Mouse (Mus musculus) midbrain, embryonic 16.5 days (tissue): ENCODE measurements around the gene Trrap. TPM values are rescaled to one million over a fixed set of nuclear protein-coding genes. Genes with fewer than 3 reads are reported as not detected.
A peak's percentile ranks its signal among the peaks of the same experiment; 100 is the strongest.
"Not testable (repeated sequence)": the region's sequence is repeated elsewhere in the genome, so short reads cannot be mapped to it uniquely, and the experiment has no call there.

Experiments used
- ATAC-seq: fragments of 200-750 bp; cut with Nextera tagmentation; 2 replicates; pipeline ENCODE4 v1.8.0; 2017; ENCODE audit warnings: moderate TSS enrichment
- H3K27ac ChIP-seq: fragments of 300-500 bp; sonication (generic); 2 replicates; pipeline ENCODE4 v1.5.1; 2014; ENCODE audit warnings: mild to moderate bottlenecking, low read length, mixed read lengths
- H3K27me3 ChIP-seq: fragments of 300-500 bp; sonication (generic); 2 replicates; pipeline ENCODE4 v1.6.1; 2014; ENCODE audit warnings: low read depth, low read length, mixed read lengths; ENCODE audit not compliant: control insufficient read depth, insufficient read depth
- H3K36me3 ChIP-seq: fragments of 300-500 bp; sonication (generic); 2 replicates; pipeline ENCODE4 v1.6.1; 2014; ENCODE audit warnings: mild to moderate bottlenecking, low read length, moderate library complexity, mixed read lengths; ENCODE audit not compliant: control insufficient read depth, insufficient read depth
- H3K4me1 ChIP-seq: fragments of 300-500 bp; sonication (generic); 2 replicates; pipeline ENCODE4 v1.6.1; 2014; ENCODE audit warnings: mild to moderate bottlenecking, low read length, mixed read lengths; ENCODE audit not compliant: control insufficient read depth, insufficient read depth
- H3K4me2 ChIP-seq: fragments of 300-500 bp; sonication (generic); 2 replicates; pipeline ENCODE4 v1.6.1; 2014; ENCODE audit warnings: mild to moderate bottlenecking, low read length, mixed read lengths
- H3K4me3 ChIP-seq: fragments of 300-500 bp; sonication (generic); 2 replicates; pipeline ENCODE4 v1.5.1; 2014; ENCODE audit warnings: low read depth, mild to moderate bottlenecking, low read length, moderate library complexity, mixed read lengths
- H3K9ac ChIP-seq: fragments of 300-500 bp; sonication (generic); 2 replicates; pipeline ENCODE4 v1.6.1; 2014; ENCODE audit warnings: low read depth, low read length, mixed read lengths
- H3K9me3 ChIP-seq: fragments of 300-500 bp; sonication (generic); replicated peaks from 2 replicates; pipeline ENCODE4 v1.6.1; 2014; ENCODE audit warnings: mild to moderate bottlenecking, low read length, mixed read lengths; ENCODE audit not compliant: control insufficient read depth, poor library complexity, severe bottlenecking
- WGBS: fragments of 180-500 bp; shearing (Covaris S2); extraction: QIAGEN DNeasy Blood & Tissue Kit; methylation state at CpG from one replicate; pipeline ENCODE4 v1.1.7; 2014; 5-methylcytosine and 5-hydroxymethylcytosine counted together
- polyA plus RNA-seq: library from polyadenylated mRNA; unstranded; fragments of >200 nt; fragmentation: Nextera tagmentation; extraction: Ambion mirVana; gene quantifications from 2 replicates; pipeline ENCODE4 v1.2.1, GENCODE M21; 2015

Trrap gene
- 71.4 and 77.7 TPM in 2 replicates for polyA plus RNA-seq

- WGBS, result 85% methylated on average over 12 of the region's 15 CpGs
- Histone ChIP-seq H3K4me1 (peaks cover 14% of the 10 kb centered on the region), H3K27ac (peak within 1 kb of the TSS; percentile 99), H3K4me2 (peak within 1 kb of the TSS; percentile 85), H3K4me3 (peak within 1 kb of the TSS; percentile 82), H3K9ac (peak within 1 kb of the TSS; percentile 92)
- not testable (repeated sequence) for H3K9me3 ChIP-seq, H3K27me3 ChIP-seq, ATAC-seq, H3K36me3 ChIP-seq
Observed at GRCm38 (mm10) chr5:144767106-144767798, at the start of gene Trrap. Trrap (plus strand) TSS chr5:144767732.

- Histone ChIP-seq H3K27me3 (no peaks in the 10 kb centered on the region), H3K4me3 (no peak overlapping the region), H3K9ac (no peak overlapping the region), H3K4me2 (no peak overlapping the region), H3K36me3 (no peaks in the 10 kb centered on the region), H3K4me1 (no peaks in the 10 kb centered on the region), H3K27ac (0 out of 2 replicates have a peak overlapping the region, but pooled peaks have one; percentile 26), H3K9me3 (no peaks in the 10 kb centered on the region)
- no peak for ATAC-seq
- WGBS, result 54% methylated on average over 6 of the region's 6 CpGs
Observed at GRCm38 (mm10) chr5:144719781-144720180, 47.8 kb upstream of the Trrap start.

GRCm38 (mm10) chr5:144720281-144720680, 47.3 kb upstream of the Trrap start:
- H3K4me2 ChIP-seq, result no peak overlapping the region
- H3K4me3 ChIP-seq, result no peak overlapping the region
- H3K27ac ChIP-seq, result no peak overlapping the region
- H3K9me3 ChIP-seq, result no peaks in the 10 kb centered on the region
- H3K9ac ChIP-seq, result no peak overlapping the region
- no peaks in the 10 kb centered on the region for H3K27me3 ChIP-seq
- no peaks in the 10 kb centered on the region for H3K36me3 ChIP-seq
- H3K4me1 ChIP-seq, result 0 out of 2 replicates have a peak, but pooled peaks cover 2% of the 10 kb centered on the region
- no peak for ATAC-seq
- 74% methylated on average over 4 of the region's 4 CpGs for WGBS

GRCm38 (mm10) chr5:144724926-144725325, 42.6 kb upstream of the Trrap start:
- Histone ChIP-seq H3K9ac (no peak overlapping the region), H3K4me2 (no peak overlapping the region), H3K4me1 (0 out of 2 replicates have a peak, but pooled peaks cover 2% of the 10 kb centered on the region), H3K36me3 (no peaks in the 10 kb centered on the region), H3K4me3 (no peak overlapping the region), H3K27me3 (peaks cover 10% of the 10 kb centered on the region), H3K27ac (no peak overlapping the region), H3K9me3 (no peaks in the 10 kb centered on the region)
- WGBS, result 11% methylated on average over 2 of the region's 2 CpGs
- no peak for ATAC-seq

- Histone ChIP-seq H3K36me3 (no peaks in the 10 kb centered on the region), H3K4me2 (no peak overlapping the region), H3K27me3 (peaks cover 10% of the 10 kb centered on the region), H3K4me1 (0 out of 2 replicates have a peak, but pooled peaks cover 2% of the 10 kb centered on the region), H3K27ac (no peak overlapping the region), H3K9me3 (no peaks in the 10 kb centered on the region), H3K9ac (no peak overlapping the region), H3K4me3 (no peak overlapping the region)
- 81% methylated on average over 3 of the region's 3 CpGs for WGBS
- ATAC-seq, result no peak
Observed at GRCm38 (mm10) chr5:144725554-144725953, 42.0 kb upstream of the Trrap start.

GRCm38 (mm10) chr5:144727119-144727518, 40.4 kb upstream of the Trrap start:
- WGBS, result 3% methylated on average over 9 of the region's 9 CpGs
- no peak overlapping the region for H3K27ac ChIP-seq
- H3K9me3 ChIP-seq, result no peaks in the 10 kb centered on the region
- 0 out of 2 replicates have a peak, but pooled peaks cover 2% of the 10 kb centered on the region for H3K4me1 ChIP-seq
- H3K4me3 ChIP-seq, result no peak overlapping the region
- no peak overlapping the region for H3K4me2 ChIP-seq
- H3K9ac ChIP-seq, result no peak overlapping the region
- no peaks in the 10 kb centered on the region for H3K36me3 ChIP-seq
- peak; percentile 52 for ATAC-seq
- peaks cover 10% of the 10 kb centered on the region for H3K27me3 ChIP-seq

GRCm38 (mm10) chr5:144728237-144728636, 39.3 kb upstream of the Trrap start:
- H3K4me3 ChIP-seq, result no peak overlapping the region
- no peaks in the 10 kb centered on the region for H3K36me3 ChIP-seq
- H3K4me2 ChIP-seq, result no peak overlapping the region
- no peak overlapping the region for H3K27ac ChIP-seq
- no peak overlapping the region for H3K9ac ChIP-seq
- H3K4me1 ChIP-seq, result 0 out of 2 replicates have a peak, but pooled peaks cover 2% of the 10 kb centered on the region
- H3K27me3 ChIP-seq, result peaks cover 10% of the 10 kb centered on the region
- 5% methylated on average over 5 of the region's 5 CpGs for WGBS
- no peaks in the 10 kb centered on the region for H3K9me3 ChIP-seq
- ATAC-seq, result no peak

- no peak for ATAC-seq
- no peak overlapping the region for H3K4me2 ChIP-seq
- H3K27ac ChIP-seq, result no peak overlapping the region
- H3K9ac ChIP-seq, result no peak overlapping the region
- H3K4me1 ChIP-seq, result 0 out of 2 replicates have a peak, but pooled peaks cover 2% of the 10 kb centered on the region
- no peaks in the 10 kb centered on the region for H3K9me3 ChIP-seq
- H3K27me3 ChIP-seq, result peaks cover 10% of the 10 kb centered on the region
- H3K4me3 ChIP-seq, result no peak overlapping the region
- WGBS, result 56% methylated on average over 8 of the region's 8 CpGs
- H3K36me3 ChIP-seq, result no peaks in the 10 kb centered on the region
Observed at GRCm38 (mm10) chr5:144729216-144729615, 38.3 kb upstream of the Trrap start.

- no peak overlapping the region for H3K27ac ChIP-seq
- H3K36me3 ChIP-seq, result peaks cover 17% of the 10 kb centered on the region; the same call in 1 of the 2 replicates
- H3K4me3 ChIP-seq, result no peak overlapping the region
- H3K9me3 ChIP-seq, result no peaks in the 10 kb centered on the region
- no peaks in the 10 kb centered on the region for H3K4me1 ChIP-seq
- peaks cover 2% of the 10 kb centered on the region; the same call in 1 of the 2 replicates for H3K27me3 ChIP-seq
- no peak for ATAC-seq
- no peak overlapping the region for H3K9ac ChIP-seq
- no peak overlapping the region for H3K4me2 ChIP-seq
- WGBS, result 23% methylated on average over 4 of the region's 4 CpGs
Observed at GRCm38 (mm10) chr5:144733953-144734352, 33.6 kb upstream of the Trrap start.
